Mouse (Mus musculus): ENCODE measurements around the gene Txnip. TPM values are rescaled to one million over a fixed set of nuclear protein-coding genes. Genes with fewer than 3 reads are reported as not detected.

Gene Txnip
- polyA plus RNA-seq, 1 experiment from 2014 or later: 71.4 TPM

GRCm38 (mm10) chr3:96571896-96572698 lies 14.3 kb downstream of the Txnip start:
- H3K4me3 ChIP-seq (replicated peaks; ENCODE audit: low read length): no peak overlapping the region
- no peak overlapping the region for H3K27ac ChIP-seq
- H3K9me3 ChIP-seq (ENCODE audit: control insufficient read depth, low read length): no peaks in the 10 kb centered on the region
- H3K4me1 ChIP-seq (replicated peaks; ENCODE audit: control insufficient read depth, insufficient read depth, low read length): peaks cover 2% of the 10 kb centered on the region; the same call in 1 of the 2 replicates
- H3K36me3 ChIP-seq (replicated peaks; ENCODE audit: control insufficient read depth, insufficient read depth): no peaks in the 10 kb centered on the region
- WGBS: 83% methylated on average over 15 of the region's 16 CpGs
- no peak for DNase-seq (ENCODE audit: low spot score)
- ATAC-seq (ENCODE audit: low FRiP score): no peak
- H3K27me3 ChIP-seq (ENCODE audit: control insufficient read depth, insufficient read depth, low read length): no peaks in the 10 kb centered on the region
- H3K4me2 ChIP-seq (replicated peaks): no peak overlapping the region
- no peak overlapping the region for H3K9ac ChIP-seq

- Histone ChIP-seq H3K9me3 (ENCODE audit: control insufficient read depth, low read length) (no peaks in the 10 kb centered on the region), H3K27ac (no peak overlapping the region), H3K4me1 (replicated peaks; ENCODE audit: control insufficient read depth, insufficient read depth, low read length) (peaks cover 5% of the 10 kb centered on the region; the same call in 1 of the 2 replicates), H3K4me3 (replicated peaks; ENCODE audit: low read length) (no peak overlapping the region), H3K36me3 (replicated peaks; ENCODE audit: control insufficient read depth, insufficient read depth) (0 out of 2 replicates have a peak, but pooled peaks cover under 1% of the 10 kb centered on the region), H3K27me3 (ENCODE audit: control insufficient read depth, insufficient read depth, low read length) (no peaks in the 10 kb centered on the region), H3K4me2 (replicated peaks) (no peak overlapping the region), H3K9ac (no peak overlapping the region)
- DNase-seq (ENCODE audit: low spot score) (no peak), ATAC-seq (ENCODE audit: low FRiP score) (no peak)
- 84% methylated on average over 18 of the region's 19 CpGs for WGBS
Observed at GRCm38 (mm10) chr3:96573611-96574511, 16.1 kb downstream of the Txnip start.

GRCm38 (mm10) chr3:96575272-96575984 lies 17.7 kb downstream of the Txnip start:
- WGBS: 83% methylated on average over 8 of the region's 8 CpGs

GRCm38 (mm10) chr3:96576005-96576658 lies 18.4 kb downstream of the Txnip start:
- Histone ChIP-seq H3K9ac (no peak overlapping the region), H3K4me2 (replicated peaks) (peak overlapping the region; percentile 47), H3K4me3 (replicated peaks; ENCODE audit: low read length) (peak overlapping the region; percentile 6; the same call in 1 of the 2 replicates), H3K36me3 (replicated peaks; ENCODE audit: control insufficient read depth, insufficient read depth) (0 out of 2 replicates have a peak, but pooled peaks cover 4% of the 10 kb centered on the region), H3K27ac (peak overlapping the region; percentile 64), H3K9me3 (ENCODE audit: control insufficient read depth, low read length) (no peaks in the 10 kb centered on the region), H3K4me1 (replicated peaks; ENCODE audit: control insufficient read depth, insufficient read depth, low read length) (peaks cover 14% of the 10 kb centered on the region; the same call in 1 of the 2 replicates), H3K27me3 (ENCODE audit: control insufficient read depth, insufficient read depth, low read length) (no peaks in the 10 kb centered on the region)
- no peak for DNase-seq (ENCODE audit: low spot score)
- no peak for ATAC-seq (ENCODE audit: low FRiP score)
- 59% methylated on average over 14 of the region's 14 CpGs for WGBS

More at GRCm38 (mm10) chr3:96575272-96575984, 17.7 kb downstream of the Txnip start:
- Histone ChIP-seq H3K4me2 (replicated peaks) (no peak overlapping the region), H3K9ac (no peak overlapping the region), H3K36me3 (replicated peaks; ENCODE audit: control insufficient read depth, insufficient read depth) (0 out of 2 replicates have a peak, but pooled peaks cover 4% of the 10 kb centered on the region), H3K4me1 (replicated peaks; ENCODE audit: control insufficient read depth, insufficient read depth, low read length) (peaks cover 7% of the 10 kb centered on the region; the same call in 1 of the 2 replicates), H3K4me3 (replicated peaks; ENCODE audit: low read length) (no peak overlapping the region), H3K27ac (no peak overlapping the region), H3K27me3 (ENCODE audit: control insufficient read depth, insufficient read depth, low read length) (no peaks in the 10 kb centered on the region), H3K9me3 (ENCODE audit: control insufficient read depth, low read length) (no peaks in the 10 kb centered on the region)
- DNase-seq (ENCODE audit: low spot score) (no peak), ATAC-seq (ENCODE audit: low FRiP score) (no peak)

- DNase-seq (ENCODE audit: low spot score) (peak; percentile 81), ATAC-seq (ENCODE audit: low FRiP score) (peak; percentile 85)
- Histone ChIP-seq H3K36me3 (replicated peaks; ENCODE audit: control insufficient read depth, insufficient read depth) (0 out of 2 replicates have a peak, but pooled peaks cover 4% of the 10 kb centered on the region), H3K9me3 (ENCODE audit: control insufficient read depth, low read length) (no peaks in the 10 kb centered on the region), H3K4me2 (replicated peaks) (peak within 1 kb of the TSS; percentile 47), H3K4me3 (replicated peaks; ENCODE audit: low read length) (peak within 1 kb of the TSS; percentile 6; the same call in 1 of the 2 replicates), H3K4me1 (replicated peaks; ENCODE audit: control insufficient read depth, insufficient read depth, low read length) (peaks cover 14% of the 10 kb centered on the region; the same call in 1 of the 2 replicates), H3K27me3 (ENCODE audit: control insufficient read depth, insufficient read depth, low read length) (0 out of 2 replicates have a peak, but pooled peaks cover 2% of the 10 kb centered on the region), H3K9ac (no peak within 1 kb of the TSS), H3K27ac (peak within 1 kb of the TSS; percentile 64)
- WGBS: 26% methylated on average over 17 of the region's 17 CpGs
Observed at GRCm38 (mm10) chr3:96576690-96577541, 19.2 kb downstream of the Txnip start, which contains the start of gene Gm16253. Gene Gm16253 (plus strand): TSS chr3:96576984.

- Histone ChIP-seq H3K27me3 (ENCODE audit: control insufficient read depth, insufficient read depth, low read length) (0 out of 2 replicates have a peak, but pooled peaks cover 2% of the 10 kb centered on the region), H3K36me3 (replicated peaks; ENCODE audit: control insufficient read depth, insufficient read depth) (0 out of 2 replicates have a peak, but pooled peaks cover 4% of the 10 kb centered on the region), H3K4me1 (replicated peaks; ENCODE audit: control insufficient read depth, insufficient read depth, low read length) (peaks cover 14% of the 10 kb centered on the region; the same call in 1 of the 2 replicates), H3K9me3 (ENCODE audit: control insufficient read depth, low read length) (no peaks in the 10 kb centered on the region), H3K9ac (no peak overlapping the region), H3K27ac (0 out of 2 replicates have a peak overlapping the region, but pooled peaks have one; percentile 60), H3K4me3 (replicated peaks; ENCODE audit: low read length) (no peak overlapping the region), H3K4me2 (replicated peaks) (no peak overlapping the region)
- DNase-seq (ENCODE audit: low spot score): no peak
- WGBS: 76% methylated on average over 4 of the region's 4 CpGs
- ATAC-seq (ENCODE audit: low FRiP score): no peak
Observed at GRCm38 (mm10) chr3:96577566-96577965, 19.8 kb downstream of the Txnip start.

GRCm38 (mm10) chr3:96578561-96579238 lies 20.9 kb downstream of the Txnip start:
- H3K4me1 ChIP-seq (replicated peaks; ENCODE audit: control insufficient read depth, insufficient read depth, low read length): peaks cover 14% of the 10 kb centered on the region; the same call in 1 of the 2 replicates
- H3K36me3 ChIP-seq (replicated peaks; ENCODE audit: control insufficient read depth, insufficient read depth): 0 out of 2 replicates have a peak, but pooled peaks cover 4% of the 10 kb centered on the region
- 79% methylated on average over 12 of the region's 12 CpGs for WGBS
- no peak overlapping the region for H3K9ac ChIP-seq
- H3K27me3 ChIP-seq (ENCODE audit: control insufficient read depth, insufficient read depth, low read length): 0 out of 2 replicates have a peak, but pooled peaks cover 2% of the 10 kb centered on the region
- ATAC-seq (ENCODE audit: low FRiP score) (no peak), DNase-seq (ENCODE audit: low spot score) (no peak)
- H3K9me3 ChIP-seq (ENCODE audit: control insufficient read depth, low read length): no peaks in the 10 kb centered on the region
- H3K4me3 ChIP-seq (replicated peaks; ENCODE audit: low read length): no peak overlapping the region
- no peak overlapping the region for H3K27ac ChIP-seq
- no peak overlapping the region for H3K4me2 ChIP-seq (replicated peaks)
